Mouse (Mus musculus): ENCODE data around the gene Gm19668. TPM values are rescaled to one million over a fixed set of nuclear protein-coding genes. Genes with fewer than 3 reads are reported as not detected.

Gm19668 gene
- polyA plus RNA-seq (2016; fragmentation: Nextera tagmentation; extraction: Ambion mirVana) = not detected in 2 replicates

- no peak within 1 kb of the TSS for H3K9ac ChIP-seq
- H3K4me3 ChIP-seq = no peak within 1 kb of the TSS
- H3K4me1 ChIP-seq (replicated peaks) = peaks cover 22% of the 10 kb centered on the region
- WGBS = 53% methylated on average over 8 of the region's 8 CpGs
- H3K27me3 ChIP-seq (replicated peaks) = no peaks in the 10 kb centered on the region
- no peaks in the 10 kb centered on the region for H3K9me3 ChIP-seq (replicated peaks)
- no peak within 1 kb of the TSS for H3K4me2 ChIP-seq
- H3K27ac ChIP-seq (ENCODE audit: poor library complexity, severe bottlenecking) = no peak within 1 kb of the TSS
- H3K36me3 ChIP-seq = no peaks in the 10 kb centered on the region
- no peak for ATAC-seq (ENCODE audit: insufficient number of reproducible peaks, low FRiP score)
Observed at GRCm38 (mm10) chr10:77798921-77799508, at the start of gene Gm19668. Gene Gm19668, minus strand, starts transcription at chr10:77799133.

DNA sequence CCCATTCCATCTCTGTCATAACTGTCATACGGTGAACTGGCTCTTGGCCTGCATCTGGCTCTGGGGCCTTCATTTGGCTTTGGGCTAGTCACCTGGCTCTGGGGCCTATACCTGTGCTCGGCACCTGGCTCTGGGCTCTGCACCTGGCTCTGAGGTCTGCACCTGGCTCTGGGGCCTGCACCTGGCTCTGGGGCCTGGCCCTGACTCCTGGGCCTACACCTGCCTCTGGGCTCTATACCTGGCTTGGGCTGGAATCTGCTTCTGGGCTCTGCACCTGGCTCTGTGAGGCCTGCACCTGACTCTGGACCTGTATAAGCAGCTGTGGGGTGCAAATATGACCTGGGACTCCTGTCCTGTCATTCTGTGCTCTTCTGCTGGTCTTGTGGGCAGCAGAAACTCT, 48.6 kb upstream of the Gm19668 start:
- Histone ChIP-seq H3K4me3 (no peak overlapping the region), H3K27ac (ENCODE audit: poor library complexity, severe bottlenecking) (no peak overlapping the region), H3K9ac (no peak overlapping the region), H3K4me2 (no peak overlapping the region), H3K36me3 (no peaks in the 10 kb centered on the region), H3K27me3 (replicated peaks) (peaks cover 5% of the 10 kb centered on the region; the same call in 1 of the 2 replicates), H3K9me3 (replicated peaks) (peaks cover 19% of the 10 kb centered on the region), H3K4me1 (replicated peaks) (no peaks in the 10 kb centered on the region)
- ATAC-seq (ENCODE audit: insufficient number of reproducible peaks, low FRiP score) = no peak
- 71% methylated on average over 2 of the region's 2 CpGs for WGBS

GRCm38 (mm10) chr10:77846961-77847360, 48.0 kb upstream of the Gm19668 start:
- WGBS = 5% methylated on average over 2 of the region's 2 CpGs
- Histone ChIP-seq H3K4me1 (replicated peaks) (no peaks in the 10 kb centered on the region), H3K27me3 (replicated peaks) (no peaks in the 10 kb centered on the region), H3K36me3 (no peaks in the 10 kb centered on the region), H3K4me2 (no peak overlapping the region), H3K27ac (ENCODE audit: poor library complexity, severe bottlenecking) (no peak overlapping the region), H3K9me3 (replicated peaks) (peaks cover 19% of the 10 kb centered on the region), H3K9ac (no peak overlapping the region), H3K4me3 (no peak overlapping the region)
- ATAC-seq (ENCODE audit: insufficient number of reproducible peaks, low FRiP score) = no peak

GRCm38 (mm10) chr10:77846503-77846902, 47.6 kb upstream of the Gm19668 start, which contains the start of gene Gm36176:
Gene Gm36176, plus strand, starts transcription at chr10:77846803.
- H3K27ac ChIP-seq (ENCODE audit: poor library complexity, severe bottlenecking) = no peak within 1 kb of the TSS
- H3K36me3 ChIP-seq = no peaks in the 10 kb centered on the region
- 45% methylated on average over 3 of the region's 3 CpGs for whole genome bisulfite sequencing
- H3K9me3 ChIP-seq (replicated peaks) = peaks cover 20% of the 10 kb centered on the region
- H3K4me1 ChIP-seq (replicated peaks) = no peaks in the 10 kb centered on the region
- ATAC-seq (ENCODE audit: insufficient number of reproducible peaks, low FRiP score) = no peak
- H3K4me3 ChIP-seq = no peak within 1 kb of the TSS
- H3K4me2 ChIP-seq = no peak within 1 kb of the TSS
- H3K27me3 ChIP-seq (replicated peaks) = no peaks in the 10 kb centered on the region
- no peak within 1 kb of the TSS for H3K9ac ChIP-seq

- Histone ChIP-seq H3K4me1 (replicated peaks) (no peaks in the 10 kb centered on the region), H3K27me3 (replicated peaks) (no peaks in the 10 kb centered on the region), H3K9ac (no peak overlapping the region), H3K36me3 (no peaks in the 10 kb centered on the region), H3K4me3 (no peak overlapping the region), H3K9me3 (replicated peaks) (peaks cover 16% of the 10 kb centered on the region), H3K27ac (ENCODE audit: poor library complexity, severe bottlenecking) (no peak overlapping the region), H3K4me2 (no peak overlapping the region)
- 62% methylated on average over 6 of the region's 6 CpGs for WGBS
- ATAC-seq (ENCODE audit: insufficient number of reproducible peaks, low FRiP score) = no peak
Observed at GRCm38 (mm10) chr10:77839006-77839405, 40.1 kb upstream of the Gm19668 start.

DNA sequence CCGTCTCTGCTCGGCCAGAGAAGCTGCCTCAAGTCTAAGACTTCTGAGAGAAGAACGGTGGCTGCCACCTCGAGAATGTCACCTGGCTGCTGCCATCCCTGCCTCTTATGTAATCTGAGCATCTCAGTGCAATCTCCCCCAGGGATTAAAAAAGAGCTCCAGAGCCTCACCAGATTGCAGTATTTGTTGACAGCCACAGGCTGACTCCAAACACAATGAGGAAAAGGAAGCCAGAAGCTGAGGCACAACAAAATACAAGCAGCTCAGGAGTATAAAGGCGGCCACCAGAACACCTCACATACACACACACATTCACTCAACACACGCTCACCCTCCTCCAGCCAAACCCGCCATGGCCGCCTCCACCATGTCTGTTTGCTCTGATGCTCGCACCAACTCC, 36.7 kb upstream of the Gm19668 start, which contains the start of gene Krtap10-10:
TSS of gene Krtap10-10 (plus strand) at position 301 of the 400 bp plus-strand sequence.
- Histone ChIP-seq H3K9me3 (replicated peaks) (no peaks in the 10 kb centered on the region), H3K9ac (no peak within 1 kb of the TSS), H3K27me3 (replicated peaks) (no peaks in the 10 kb centered on the region), H3K27ac (ENCODE audit: poor library complexity, severe bottlenecking) (no peak within 1 kb of the TSS), H3K4me1 (replicated peaks) (no peaks in the 10 kb centered on the region), H3K36me3 (no peaks in the 10 kb centered on the region), H3K4me2 (no peak within 1 kb of the TSS), H3K4me3 (no peak within 1 kb of the TSS)
- 65% methylated on average over 9 of the region's 9 CpGs for WGBS
- no peak for ATAC-seq (ENCODE audit: insufficient number of reproducible peaks, low FRiP score)

DNA sequence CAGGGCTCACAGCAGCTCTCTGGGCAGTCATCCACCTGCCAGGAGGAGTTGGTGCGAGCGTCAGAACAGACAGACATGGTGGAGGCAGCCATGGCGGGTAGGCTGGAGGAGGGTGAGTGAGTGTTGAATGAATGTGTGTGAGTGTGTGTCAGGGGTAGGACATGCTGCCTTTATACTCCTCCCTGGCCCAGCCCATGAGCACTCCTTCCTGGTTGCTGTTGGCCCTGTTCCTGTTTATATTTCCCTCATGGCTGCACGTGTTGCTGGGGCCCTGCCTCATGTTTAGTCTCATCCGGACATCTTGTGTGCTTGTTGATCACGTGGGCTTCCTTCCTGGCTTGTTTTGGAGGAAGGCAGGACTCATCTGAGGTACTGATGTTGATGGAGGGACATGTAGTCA, 28.0 kb upstream of the Gm19668 start, which contains the start of gene Krtap10-4:
TSS of gene Krtap10-4 (minus strand) at position 145 of the 400 bp plus-strand sequence.
- WGBS = 53% methylated on average over 6 of the region's 6 CpGs
- ATAC-seq (ENCODE audit: insufficient number of reproducible peaks, low FRiP score) = no peak

DNA sequence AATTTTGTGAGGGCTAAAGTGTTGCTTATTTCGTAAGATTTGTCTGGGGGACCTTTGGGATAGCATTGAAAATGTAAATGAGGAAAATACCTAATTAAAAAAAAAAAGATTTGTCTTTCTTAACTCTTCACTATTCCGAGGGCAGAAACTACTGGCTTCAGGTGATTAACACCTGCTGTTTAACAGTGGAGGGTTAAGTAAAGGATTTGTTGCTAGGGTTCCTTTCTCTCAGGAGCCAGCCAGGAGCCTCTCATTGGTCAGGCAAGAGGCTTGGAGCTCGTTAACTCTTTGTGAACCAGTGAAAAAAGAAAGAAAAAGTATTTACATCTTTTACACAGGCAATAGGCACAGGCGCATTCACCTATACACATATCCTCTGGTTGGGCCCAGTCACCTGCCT, 20.3 kb upstream of the Gm19668 start:
- no peaks in the 10 kb centered on the region for H3K4me1 ChIP-seq (replicated peaks)
- no peak for ATAC-seq (ENCODE audit: insufficient number of reproducible peaks, low FRiP score)
- no peak overlapping the region for H3K4me2 ChIP-seq
- H3K9ac ChIP-seq = no peak overlapping the region
- 0 out of 2 replicates have a peak, but pooled peaks cover 4% of the 10 kb centered on the region for H3K27me3 ChIP-seq (replicated peaks)
- 0 out of 2 replicates have a peak, but pooled peaks cover 6% of the 10 kb centered on the region for H3K9me3 ChIP-seq (replicated peaks)
- no peak overlapping the region for H3K4me3 ChIP-seq
- no peak overlapping the region for H3K27ac ChIP-seq (ENCODE audit: poor library complexity, severe bottlenecking)
- WGBS = 41% methylated on average over 4 of the region's 4 CpGs
- H3K36me3 ChIP-seq = no peaks in the 10 kb centered on the region

More for the DNA sequence above, 28.0 kb upstream of the Gm19668 start, which contains the start of gene Krtap10-4:
- H3K27me3 ChIP-seq (replicated peaks) = no peaks in the 10 kb centered on the region
- H3K4me3 ChIP-seq = no peak within 1 kb of the TSS
- no peak within 1 kb of the TSS for H3K27ac ChIP-seq (ENCODE audit: poor library complexity, severe bottlenecking)
- H3K36me3 ChIP-seq = no peaks in the 10 kb centered on the region
- H3K4me1 ChIP-seq (replicated peaks) = no peaks in the 10 kb centered on the region
- 0 out of 2 replicates have a peak, but pooled peaks cover 6% of the 10 kb centered on the region for H3K9me3 ChIP-seq (replicated peaks)
- no peak within 1 kb of the TSS for H3K4me2 ChIP-seq
- H3K9ac ChIP-seq = no peak within 1 kb of the TSS

DNA sequence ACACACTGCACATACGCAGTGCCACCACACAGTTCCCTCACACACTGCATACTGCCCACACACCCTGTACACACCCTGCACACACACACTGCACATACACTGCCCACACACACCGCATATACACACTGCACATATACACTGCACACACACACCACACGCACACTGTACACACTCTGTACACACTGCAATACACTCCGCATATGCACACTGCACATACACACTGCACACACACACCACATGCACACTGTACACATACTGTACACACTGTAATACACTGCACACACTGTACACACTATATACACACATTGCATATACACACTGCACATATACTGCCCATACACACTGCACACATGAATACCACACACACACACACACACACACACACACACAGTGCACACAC, 19.6 kb upstream of the Gm19668 start:
- Histone ChIP-seq H3K4me2 (no peak overlapping the region), H3K9me3 (replicated peaks) (0 out of 2 replicates have a peak, but pooled peaks cover 2% of the 10 kb centered on the region), H3K27me3 (replicated peaks) (0 out of 2 replicates have a peak, but pooled peaks cover 7% of the 10 kb centered on the region), H3K9ac (no peak overlapping the region), H3K4me1 (replicated peaks) (no peaks in the 10 kb centered on the region), H3K27ac (ENCODE audit: poor library complexity, severe bottlenecking) (no peak overlapping the region), H3K36me3 (no peaks in the 10 kb centered on the region), H3K4me3 (no peak overlapping the region)
- WGBS = 94% methylated on average over 4 of the region's 4 CpGs
- ATAC-seq (ENCODE audit: insufficient number of reproducible peaks, low FRiP score) = no peak

- H3K4me2 ChIP-seq = no peak overlapping the region
- H3K9ac ChIP-seq = no peak overlapping the region
- H3K4me1 ChIP-seq (replicated peaks) = no peaks in the 10 kb centered on the region
- no peak for ATAC-seq (ENCODE audit: insufficient number of reproducible peaks, low FRiP score)
- no peaks in the 10 kb centered on the region for H3K9me3 ChIP-seq (replicated peaks)
- H3K36me3 ChIP-seq = no peaks in the 10 kb centered on the region
- 19% methylated on average over 5 of the region's 5 CpGs for WGBS
- H3K27me3 ChIP-seq (replicated peaks) = 0 out of 2 replicates have a peak, but pooled peaks cover 7% of the 10 kb centered on the region
- no peak overlapping the region for H3K4me3 ChIP-seq
- H3K27ac ChIP-seq (ENCODE audit: poor library complexity, severe bottlenecking) = no peak overlapping the region
Observed at GRCm38 (mm10) chr10:77815514-77815913, 16.6 kb upstream of the Gm19668 start.

- Histone ChIP-seq H3K4me3 (no peak within 1 kb of the TSS), H3K27ac (ENCODE audit: poor library complexity, severe bottlenecking) (no peak within 1 kb of the TSS), H3K4me2 (no peak within 1 kb of the TSS), H3K36me3 (no peaks in the 10 kb centered on the region), H3K9ac (no peak within 1 kb of the TSS), H3K27me3 (replicated peaks) (0 out of 2 replicates have a peak, but pooled peaks cover 7% of the 10 kb centered on the region), H3K4me1 (replicated peaks) (no peaks in the 10 kb centered on the region), H3K9me3 (replicated peaks) (peaks cover 6% of the 10 kb centered on the region; the same call in 1 of the 2 replicates)
- 35% methylated on average over 4 of the region's 4 CpGs for WGBS
- no peak for ATAC-seq (ENCODE audit: insufficient number of reproducible peaks, low FRiP score)
Observed at GRCm38 (mm10) chr10:77814382-77814781, 15.4 kb upstream of the Gm19668 start, which contains the start of gene Gm2696. Gene Gm2696, plus strand, starts transcription at chr10:77814682.

Data from heart, embryonic 12.5 days (tissue).